Mouse (Mus musculus): ENCODE data around the gene Zfp664.

GRCm38 (mm10) chr5:124873096-124873495 is 10.6 kb downstream of the Zfp664 start:
- TF ChIP-seq CTCF (conservative IDR thresholded peaks at IDR 0.05; ENCODE audit: low read length): no peak
- TF ChIP-seq NANOG (IDR thresholded peaks at IDR 0.05; ENCODE audit: borderline replicate concordance, low read length): no peak
- no peak for TF ChIP-seq POU5F1 (IDR thresholded peaks at IDR 0.05; ENCODE audit: borderline replicate concordance, low read length)
